Mouse (Mus musculus): ENCODE measurements around the gene Capns2.
"Not testable (repeated sequence)": the region's sequence is repeated elsewhere in the genome, so short reads cannot be mapped to it uniquely, and the experiment has no call there.

The Capns2 gene

DNA sequence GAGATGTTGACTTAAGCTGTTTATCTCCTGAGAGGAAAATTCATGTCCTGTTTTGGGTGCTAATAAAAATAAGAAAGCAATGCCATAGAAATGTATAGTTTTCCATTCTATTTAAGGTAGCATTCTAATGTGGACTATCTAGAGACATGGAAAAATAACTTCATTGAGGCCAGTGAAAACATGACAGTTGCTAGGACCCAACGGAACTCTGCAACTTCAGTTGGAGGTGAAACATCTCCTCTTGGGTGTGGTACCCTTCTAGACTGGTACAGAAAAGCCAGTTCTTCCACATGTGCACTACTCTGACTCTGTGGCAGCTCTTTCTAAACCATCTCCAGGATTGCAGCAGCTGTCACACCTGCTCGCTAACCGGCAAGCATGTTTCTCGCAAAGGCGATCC is at the start of gene Capns2:
Gene Capns2 (plus strand): TSS at position 301 of the 400 bp plus-strand sequence.
- no peak for DNase-seq (ENCODE audit: low spot score in 2 of 2)

DNA sequence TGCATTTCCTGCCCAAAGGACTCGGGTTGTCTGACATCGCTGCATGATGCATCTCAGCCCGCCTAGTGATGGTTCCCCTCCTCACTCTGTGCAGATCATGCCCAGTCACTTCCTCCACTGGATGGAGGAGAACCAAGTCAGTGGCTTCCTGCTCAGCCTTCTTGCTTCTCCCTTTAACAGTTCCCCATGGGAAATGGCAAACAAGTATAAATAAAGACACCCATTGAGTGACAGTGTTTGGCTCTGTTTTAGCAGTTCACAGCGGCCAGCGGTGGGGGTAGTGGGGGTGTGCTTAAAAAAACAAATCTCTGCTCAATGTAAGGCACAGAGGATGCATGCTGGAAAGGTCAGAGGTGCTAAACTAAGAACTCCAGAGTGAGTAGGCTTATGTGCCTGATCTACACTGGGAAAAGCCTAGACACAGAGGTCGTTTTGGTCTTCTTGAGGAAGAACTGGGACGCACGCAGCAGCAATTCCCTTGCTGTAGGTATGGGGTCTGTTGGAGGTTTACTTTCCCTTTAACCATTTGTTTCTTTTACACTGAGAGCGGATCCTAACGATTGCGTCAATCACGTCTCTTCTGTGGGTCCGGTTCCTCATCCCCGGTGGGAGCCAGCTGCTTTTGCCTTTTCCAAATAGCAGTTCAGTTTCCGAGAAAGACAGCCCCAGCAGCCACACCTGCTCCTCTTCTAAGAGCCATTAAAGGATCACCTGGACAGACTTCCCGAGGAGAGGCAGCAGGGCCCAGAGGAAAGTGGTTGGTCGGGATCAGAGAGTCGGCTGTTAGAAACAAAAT is 47.8 kb upstream of the Capns2 start:
- DNase-seq (ENCODE audit: low spot score in 2 of 2), result no peak

DNA sequence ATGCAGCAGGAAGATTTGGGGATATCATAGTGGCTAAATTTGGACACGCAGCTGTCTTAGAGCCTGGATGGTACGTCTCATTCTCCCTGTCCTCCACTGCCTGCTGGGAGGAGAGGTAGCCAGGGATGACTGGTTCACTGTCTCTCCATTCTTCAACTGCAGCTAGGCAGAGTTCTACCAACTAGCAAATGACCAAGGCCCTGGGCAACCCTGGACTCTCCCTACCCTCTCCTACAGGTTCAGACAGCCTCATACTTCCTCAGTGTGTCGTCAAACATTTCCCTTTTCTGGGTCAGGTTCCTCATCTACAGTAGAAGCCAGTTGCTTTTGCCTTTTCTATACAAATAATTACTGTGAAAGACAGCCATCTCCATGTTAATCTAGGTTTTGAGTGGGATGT is 46.5 kb upstream of the Capns2 start:
- no peak for DNase-seq (ENCODE audit: low spot score in 2 of 2)

DNA sequence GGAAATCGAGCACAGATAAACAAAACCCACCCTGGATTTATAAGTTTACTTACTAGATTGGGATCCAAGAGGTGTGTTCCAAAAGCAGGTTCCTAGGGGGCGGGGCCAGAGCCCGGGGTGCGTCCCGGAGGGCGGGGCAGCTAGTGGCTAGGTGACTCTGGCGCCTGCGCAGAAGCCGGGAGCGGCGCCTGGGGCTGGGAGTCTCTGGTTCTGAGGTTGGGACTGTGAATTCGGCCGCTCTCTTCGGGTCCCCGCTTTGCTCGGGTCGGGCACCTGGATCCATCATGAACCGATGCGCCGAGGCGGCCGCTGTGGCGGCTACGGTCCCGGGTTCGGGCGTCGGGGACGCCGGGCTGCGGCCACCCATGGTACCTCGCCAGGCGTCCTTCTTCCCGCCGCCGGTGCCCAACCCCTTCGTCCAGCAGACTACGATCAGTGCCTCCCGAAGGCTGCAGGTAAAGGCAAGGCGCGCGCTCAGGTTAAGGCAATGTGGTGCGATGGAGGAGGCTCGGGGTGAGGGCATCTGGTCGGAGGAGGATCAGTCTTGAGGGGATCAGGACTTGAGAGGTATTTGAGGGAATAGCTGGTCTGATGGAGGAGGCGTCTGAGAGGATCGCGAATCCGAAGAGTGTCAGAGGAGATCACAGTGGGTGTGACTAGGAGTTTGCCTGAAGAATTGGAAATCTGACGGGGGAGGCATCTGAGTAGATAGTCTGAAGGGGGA is 45.9 kb upstream of the Capns2 start, which contains the start of gene Lpcat2:
Gene Lpcat2 (plus strand): TSS at position 169 of the 724 bp plus-strand sequence.
- DNase-seq (ENCODE audit: low spot score in 2 of 2), result peak; percentile 24 to 67

DNA sequence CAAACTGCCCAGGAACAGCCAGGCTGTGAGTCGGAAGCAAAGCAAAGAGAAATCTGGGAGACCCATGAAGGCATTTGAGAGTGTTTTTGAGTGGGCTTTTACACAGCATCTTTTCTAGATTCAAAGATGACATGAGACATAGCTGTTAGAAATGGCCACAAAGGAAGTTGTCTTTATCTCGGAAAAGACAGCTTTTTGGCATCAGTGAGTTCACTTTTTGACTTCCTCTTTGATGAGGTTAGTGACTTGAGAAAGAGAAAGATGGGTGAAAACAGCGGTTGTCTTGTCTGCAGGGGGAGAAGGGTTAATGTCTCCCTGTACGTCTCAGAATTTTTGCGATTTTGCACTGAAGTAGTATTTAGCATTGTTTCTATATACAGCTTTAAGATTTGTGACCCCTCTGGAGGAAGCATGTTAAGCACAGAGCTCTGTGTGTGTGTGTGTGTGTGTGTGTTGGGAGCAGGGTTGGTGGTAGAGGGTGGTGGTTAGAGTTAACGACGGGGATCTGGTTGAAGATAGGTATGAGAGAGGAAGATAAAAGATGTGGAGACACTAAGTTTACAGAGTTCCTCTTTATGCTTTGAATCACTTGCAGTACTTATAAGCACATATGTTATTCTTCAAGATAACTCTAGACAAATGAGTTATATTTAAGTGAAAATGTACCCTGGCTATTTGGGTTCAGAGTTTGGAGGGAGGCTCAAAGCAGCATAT is 44.8 kb upstream of the Capns2 start:
- DNase-seq (ENCODE audit: low spot score in 2 of 2), result no peak

DNA sequence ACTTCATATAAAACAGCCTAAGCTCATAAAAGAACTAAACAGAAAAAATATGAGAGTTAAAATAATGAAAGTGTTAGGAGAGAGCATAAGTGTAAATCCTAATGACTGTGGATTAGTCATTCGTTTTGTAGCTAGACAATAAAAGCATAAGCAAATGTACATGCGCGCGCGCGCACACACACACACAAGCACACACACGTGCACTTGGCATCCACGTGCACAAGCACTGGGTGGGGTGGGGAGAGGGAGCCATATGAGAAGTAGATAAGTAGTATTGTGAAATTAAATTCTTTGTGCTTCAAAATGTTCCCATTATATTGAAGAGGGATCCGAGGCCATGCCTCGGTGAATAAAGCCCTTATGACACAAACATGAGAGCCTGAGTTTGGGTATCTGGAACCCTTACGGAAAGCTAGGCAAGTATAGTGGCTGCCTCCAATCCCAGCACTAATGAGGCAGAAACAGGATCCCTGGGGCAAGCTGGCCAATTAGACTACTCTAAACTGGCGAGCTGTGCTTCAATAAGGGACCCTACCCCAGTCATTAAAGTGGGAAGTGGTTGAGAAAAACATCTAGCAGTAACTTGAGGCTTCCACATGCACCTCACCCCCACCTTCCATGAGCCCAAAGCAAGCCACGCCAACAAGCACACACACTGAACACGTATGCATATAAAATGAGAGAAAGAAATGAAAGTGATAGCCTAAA is 42.6 kb upstream of the Capns2 start:
- no peak for DNase-seq (ENCODE audit: low spot score in 2 of 2)

DNA sequence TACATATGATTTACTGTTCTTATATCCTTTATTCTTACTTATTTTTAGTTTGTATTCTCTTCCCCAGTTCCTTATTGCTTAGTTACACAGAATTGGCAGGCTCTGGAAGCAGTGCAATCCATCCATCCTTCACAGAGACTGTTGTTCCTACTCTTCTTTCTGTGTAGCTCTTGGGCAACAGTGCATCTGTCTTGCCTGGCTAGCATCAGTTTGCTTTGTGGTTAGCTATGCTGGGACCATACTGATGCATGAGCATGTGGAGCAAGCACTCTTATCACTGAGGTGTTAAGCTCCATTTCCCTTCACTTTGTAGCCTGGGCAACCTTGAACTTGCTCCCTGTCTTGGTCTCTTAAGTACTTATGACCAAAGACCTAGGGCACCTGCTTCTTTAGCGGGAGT is 39.2 kb upstream of the Capns2 start:
- DNase-seq (ENCODE audit: low spot score in 2 of 2), result no peak

DNA sequence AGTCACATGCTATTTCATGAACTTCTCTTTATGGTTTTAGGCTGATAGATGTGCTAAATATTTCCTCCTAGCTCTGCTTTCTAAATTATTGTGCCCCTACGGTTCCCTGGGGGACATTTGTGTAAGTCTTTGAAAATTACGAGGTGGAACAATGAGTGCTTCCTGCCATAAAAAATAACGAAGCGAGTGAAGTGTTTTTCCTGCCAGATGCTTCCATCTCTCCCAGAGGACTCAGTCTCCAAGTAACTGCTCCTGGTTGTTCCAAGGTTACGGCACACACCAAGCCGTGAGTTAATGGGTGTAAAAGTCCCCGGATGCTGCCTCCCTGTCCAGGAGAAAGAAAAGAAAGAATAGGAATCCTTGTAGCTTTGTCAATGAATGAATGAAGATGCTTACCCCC is 30.9 kb upstream of the Capns2 start:
- no peak for DNase-seq (ENCODE audit: low spot score in 2 of 2)

DNA sequence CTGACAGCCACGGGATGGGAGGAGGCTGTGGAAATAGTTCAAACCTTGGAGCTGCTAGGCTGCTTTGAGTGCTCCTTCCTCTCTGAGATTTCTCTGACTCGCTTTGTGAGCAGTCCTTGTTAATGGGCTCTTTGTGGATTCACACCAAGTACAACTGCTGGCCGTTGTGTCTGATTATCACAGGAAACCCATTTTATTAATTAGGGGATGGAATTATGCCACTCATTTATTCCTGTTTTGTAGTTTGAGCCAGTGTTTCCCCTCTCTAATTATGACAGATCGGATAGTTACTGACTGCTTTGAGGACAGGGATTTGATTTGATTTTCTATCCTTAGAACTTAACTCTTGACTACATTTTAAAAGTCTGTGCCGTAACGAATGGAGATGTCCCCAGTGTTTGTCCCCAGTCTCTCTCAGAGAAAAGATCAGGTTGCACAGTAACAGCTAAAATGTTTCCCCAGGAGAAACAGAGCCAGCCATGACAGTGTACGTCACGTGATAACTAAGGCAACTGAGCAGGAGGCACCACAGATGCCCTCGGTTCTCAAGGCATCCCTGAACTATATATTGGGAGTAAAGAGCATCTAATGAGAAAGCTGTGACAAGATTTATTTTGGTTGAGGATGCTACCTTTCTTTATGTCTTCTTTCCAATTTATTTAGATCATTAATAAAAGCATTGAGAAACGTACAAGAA is 29.0 kb upstream of the Capns2 start:
- no peak for DNase-seq (ENCODE audit: low spot score in 2 of 2)

DNA sequence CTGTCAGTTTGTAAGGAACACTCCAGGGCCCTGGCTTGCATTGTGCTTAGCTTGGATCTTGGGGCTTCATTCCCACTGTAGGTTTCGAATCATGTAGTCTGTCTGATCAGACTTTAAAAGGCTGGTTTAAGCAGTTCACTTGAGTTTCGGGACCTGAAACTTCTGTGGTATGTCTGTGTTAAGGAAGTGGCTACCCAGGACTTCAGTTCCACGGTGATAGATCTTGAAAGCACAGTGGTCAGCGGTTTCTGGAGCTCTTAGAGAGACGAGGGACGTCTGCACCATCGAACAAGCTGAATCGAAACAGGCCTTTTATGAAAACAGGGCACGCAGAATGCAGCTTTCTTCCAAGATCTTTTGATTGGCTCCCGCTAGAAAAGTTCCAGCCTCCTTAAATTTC is 25.4 kb upstream of the Capns2 start:
- DNase-seq (ENCODE audit: low spot score in 2 of 2), result no peak

DNA sequence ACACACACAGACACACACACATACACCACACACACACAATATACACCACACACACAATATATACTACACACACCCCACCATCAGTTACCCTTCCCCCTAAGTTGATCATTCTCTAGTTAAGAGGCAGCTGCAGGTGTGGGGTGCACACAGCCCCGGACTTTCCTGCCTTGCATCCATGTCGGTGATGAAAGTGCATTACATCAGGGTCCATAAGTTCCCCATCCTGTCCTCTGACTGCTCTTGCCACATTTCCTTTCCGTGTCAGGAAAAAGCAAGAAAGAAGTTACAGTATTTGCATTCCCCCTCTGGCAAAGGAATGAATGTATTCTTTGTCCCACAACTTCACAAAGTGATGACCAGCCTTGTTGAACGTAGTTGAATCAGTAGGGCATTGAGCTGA is 20.0 kb upstream of the Capns2 start:
- no peak for DNase-seq (ENCODE audit: low spot score in 2 of 2)

DNA sequence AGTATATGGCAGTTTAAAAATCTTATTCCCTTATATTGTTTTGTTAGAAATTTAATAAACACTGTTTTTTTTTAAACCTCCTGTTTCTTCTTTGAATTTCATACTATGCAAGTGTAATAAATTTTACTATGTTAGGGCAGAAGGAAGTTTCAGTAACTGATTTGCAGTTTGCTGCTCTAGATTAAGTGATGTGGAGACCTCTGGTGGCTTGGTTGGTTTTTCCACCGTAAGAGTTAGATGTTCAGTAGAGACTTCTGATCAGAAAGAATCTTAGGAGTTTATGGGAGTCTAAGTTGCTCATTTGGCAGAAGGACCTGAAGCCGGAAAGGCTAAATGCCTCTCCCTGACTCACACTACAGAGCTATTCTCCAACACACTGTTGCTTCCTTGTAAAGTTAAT is 17.4 kb upstream of the Capns2 start:
- DNase-seq (ENCODE audit: low spot score in 2 of 2), result no peak

DNA sequence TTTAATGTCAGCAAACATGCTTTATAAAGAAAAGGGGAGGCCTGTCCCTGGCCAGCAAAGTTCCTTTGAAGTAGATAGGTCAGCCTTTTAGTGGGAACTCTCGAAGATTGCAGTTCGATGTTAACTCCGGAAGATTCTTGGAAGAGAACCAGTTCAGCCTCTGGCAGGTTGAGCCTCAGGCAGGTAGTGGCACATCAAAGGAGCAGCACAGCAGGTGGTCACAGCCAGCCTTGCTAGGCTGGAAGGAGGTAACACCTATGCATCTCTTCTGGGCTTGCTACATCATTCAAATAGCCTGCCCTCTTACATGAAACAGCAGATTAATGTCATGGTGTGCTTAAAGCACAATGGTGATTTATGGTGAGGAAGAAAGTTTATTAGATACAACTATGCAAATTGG is 9.0 kb upstream of the Capns2 start:
- not testable (repeated sequence) for DNase-seq (ENCODE audit: low spot score in 2 of 2)

DNA sequence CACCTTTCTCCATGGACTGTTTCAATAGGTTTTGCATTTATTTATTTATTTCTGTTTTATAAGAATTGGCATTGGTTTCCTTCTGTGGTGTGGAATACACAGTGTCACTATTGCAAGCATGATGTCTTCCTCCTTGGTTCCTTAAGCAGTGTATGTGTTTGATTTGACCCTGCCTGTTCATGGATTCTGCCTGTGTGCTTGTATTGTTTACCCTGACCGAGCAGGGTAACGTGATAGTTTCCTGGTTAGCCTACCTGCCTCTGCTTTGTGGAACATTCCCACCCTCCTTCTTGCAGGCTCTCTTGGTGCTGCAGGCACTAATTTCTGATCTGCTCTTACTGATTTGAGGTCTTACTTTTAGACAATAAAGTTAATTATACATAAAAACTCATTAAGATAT is 7.3 kb upstream of the Capns2 start:
- DNase-seq (ENCODE audit: low spot score in 2 of 2), result no peak

DNA sequence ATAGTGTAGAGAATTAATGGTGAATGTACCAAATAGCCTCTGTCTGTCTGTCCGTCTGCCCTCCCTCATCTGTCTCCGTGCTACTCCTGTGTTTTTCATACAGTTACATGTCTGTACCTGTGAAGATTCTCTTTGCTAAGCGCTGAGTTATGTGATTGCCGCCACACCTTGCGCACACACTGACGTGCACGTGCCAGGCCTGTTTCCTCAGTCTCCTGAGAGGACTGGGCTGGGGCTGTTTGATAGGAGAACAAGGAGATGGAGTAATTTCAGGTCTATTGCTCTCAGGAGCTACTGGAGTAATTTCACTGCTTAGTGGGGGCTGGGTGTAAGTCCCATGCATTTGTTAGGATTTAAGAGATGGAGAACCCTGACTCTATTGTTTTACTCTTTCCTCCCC is 6.2 kb upstream of the Capns2 start:
- DNase-seq (ENCODE audit: low spot score in 2 of 2), result no peak

DNA sequence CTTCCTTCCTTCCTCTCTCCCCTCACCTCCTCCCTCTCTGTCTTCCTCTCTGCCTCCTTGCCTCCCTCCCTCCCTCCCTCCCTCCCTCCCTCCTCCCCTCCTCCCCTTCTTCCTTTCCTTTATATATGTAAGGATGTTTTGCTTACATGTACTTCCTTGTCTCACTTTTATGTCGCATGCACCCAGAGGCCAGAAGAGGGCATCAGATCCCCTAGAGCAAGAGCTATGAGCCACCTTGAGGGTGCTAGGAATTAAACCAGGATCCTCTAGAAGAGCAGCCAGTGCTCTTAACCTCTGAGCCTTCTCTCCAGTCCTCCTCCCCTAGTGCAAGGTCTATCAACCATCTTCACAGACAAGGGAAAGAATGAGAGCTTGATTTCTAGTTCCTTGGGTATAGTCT is 5.2 kb upstream of the Capns2 start:
- no peak for DNase-seq (ENCODE audit: low spot score in 2 of 2)

DNA sequence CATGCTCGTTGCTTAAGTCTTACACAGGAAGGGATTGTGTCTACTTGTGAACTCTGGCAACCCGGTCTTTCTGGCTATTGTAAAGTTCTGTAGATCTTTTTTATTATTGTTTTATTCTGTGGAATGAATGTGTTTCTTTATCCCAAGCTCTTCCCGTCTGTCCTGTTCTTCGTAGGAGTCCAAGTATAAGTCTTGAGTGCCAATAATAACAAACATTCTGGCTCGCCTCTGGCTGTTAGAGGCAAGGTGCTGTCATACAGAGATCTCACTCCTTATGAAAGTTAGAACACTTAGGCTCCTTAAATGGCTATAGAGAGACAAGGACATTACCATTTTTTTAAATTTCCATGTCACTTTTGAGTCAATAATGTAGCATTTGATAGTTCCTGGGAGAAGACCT is 4.6 kb upstream of the Capns2 start:
- DNase-seq (ENCODE audit: low spot score in 2 of 2), result no peak

DNA sequence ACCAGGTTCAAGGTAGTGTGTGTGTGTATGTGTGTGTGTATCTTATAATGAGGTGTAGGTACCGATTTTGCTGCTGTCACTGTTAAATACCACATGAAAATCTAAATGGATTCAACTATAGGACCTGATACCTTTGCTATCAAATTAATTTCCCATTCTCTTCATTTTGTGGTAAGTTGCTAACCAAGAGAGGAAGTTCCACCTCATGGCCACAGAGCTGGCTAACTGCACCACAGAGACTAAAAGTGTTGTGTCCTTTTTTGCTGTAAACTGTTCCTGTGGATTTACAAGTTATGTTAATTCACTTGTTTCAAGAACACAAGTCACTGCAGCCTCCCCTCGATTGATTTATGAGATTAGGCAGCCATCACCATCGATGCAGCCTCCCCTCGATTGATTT is 3.4 kb upstream of the Capns2 start:
- no peak for DNase-seq (ENCODE audit: low spot score in 2 of 2)

DNA sequence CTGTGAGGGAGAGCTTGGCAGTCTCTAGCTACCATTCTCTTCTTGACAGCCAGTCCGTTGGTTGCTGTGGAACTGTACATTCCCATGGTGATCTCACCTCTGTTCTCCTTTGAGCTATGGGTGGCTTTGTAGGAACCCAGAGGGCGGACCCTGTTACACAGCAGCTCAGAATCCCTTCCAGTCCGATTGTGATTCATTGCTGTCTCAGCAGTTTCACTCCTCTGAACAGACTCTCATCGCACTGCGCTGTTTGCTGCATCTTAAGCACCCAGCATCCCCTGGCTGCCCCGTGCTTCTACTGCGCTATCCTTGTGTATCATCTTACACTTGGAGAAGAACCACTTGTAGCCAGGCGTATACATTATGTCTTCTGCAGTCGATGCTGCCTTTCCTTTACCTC is 1.6 kb upstream of the Capns2 start:
- no peak for DNase-seq (ENCODE audit: low spot score in 2 of 2)

DNA sequence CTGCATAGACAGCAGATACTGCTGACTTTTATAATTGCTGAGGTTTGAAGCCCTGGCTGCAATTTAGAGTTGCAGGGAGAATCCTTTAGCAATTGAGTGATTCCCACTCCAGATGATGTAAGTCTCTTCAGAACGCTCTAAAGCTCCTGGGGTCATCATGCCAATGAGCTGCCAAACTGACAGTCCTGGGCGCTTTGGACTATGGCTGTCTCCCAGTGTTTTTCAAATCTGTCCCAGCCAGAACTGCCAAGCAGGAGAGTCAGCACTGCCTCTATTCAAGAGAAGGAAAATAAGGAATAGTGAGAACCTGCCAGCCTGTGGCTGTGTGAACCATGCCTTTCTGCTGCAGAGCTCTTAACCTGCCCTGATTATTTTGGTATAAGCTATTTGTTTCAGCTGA is 1.8 kb downstream of the Capns2 start:
- DNase-seq (ENCODE audit: low spot score in 2 of 2), result no peak

DNA sequence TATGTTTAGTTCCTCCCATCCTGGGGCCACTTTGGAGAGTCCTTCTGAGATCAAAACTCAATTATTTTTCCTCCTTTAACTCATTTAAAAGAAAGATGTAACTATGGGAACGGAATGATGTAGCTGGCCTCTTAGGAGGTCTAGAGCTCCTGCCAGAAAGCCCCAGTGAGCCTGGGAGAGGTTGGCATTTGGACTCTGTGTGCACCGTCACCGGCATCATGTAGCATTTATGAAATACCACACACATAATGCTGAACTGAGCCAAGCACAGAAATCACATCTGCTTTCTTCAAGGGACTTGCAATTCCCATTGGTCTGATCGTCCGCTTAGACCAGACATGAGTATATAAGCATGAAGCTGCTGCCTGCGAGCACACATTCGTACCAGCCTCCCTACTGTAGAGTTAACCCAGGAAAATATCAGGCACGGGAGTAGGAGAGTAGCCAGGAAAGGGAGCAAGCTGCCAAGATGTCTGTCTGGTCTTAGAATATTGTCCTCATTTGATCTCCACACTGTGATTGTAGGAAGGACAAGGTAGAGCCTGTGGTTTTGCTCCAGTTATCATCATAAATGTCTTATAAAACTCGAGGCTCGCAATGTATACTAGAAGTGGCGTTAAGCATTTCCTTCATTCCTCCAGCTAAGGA is 2.4 kb downstream of the Capns2 start:
- DNase-seq (ENCODE audit: low spot score in 2 of 2), result no peak
